13 mouse cellular contexts compared by ENCODE assay signal in the genomic region with DNA sequence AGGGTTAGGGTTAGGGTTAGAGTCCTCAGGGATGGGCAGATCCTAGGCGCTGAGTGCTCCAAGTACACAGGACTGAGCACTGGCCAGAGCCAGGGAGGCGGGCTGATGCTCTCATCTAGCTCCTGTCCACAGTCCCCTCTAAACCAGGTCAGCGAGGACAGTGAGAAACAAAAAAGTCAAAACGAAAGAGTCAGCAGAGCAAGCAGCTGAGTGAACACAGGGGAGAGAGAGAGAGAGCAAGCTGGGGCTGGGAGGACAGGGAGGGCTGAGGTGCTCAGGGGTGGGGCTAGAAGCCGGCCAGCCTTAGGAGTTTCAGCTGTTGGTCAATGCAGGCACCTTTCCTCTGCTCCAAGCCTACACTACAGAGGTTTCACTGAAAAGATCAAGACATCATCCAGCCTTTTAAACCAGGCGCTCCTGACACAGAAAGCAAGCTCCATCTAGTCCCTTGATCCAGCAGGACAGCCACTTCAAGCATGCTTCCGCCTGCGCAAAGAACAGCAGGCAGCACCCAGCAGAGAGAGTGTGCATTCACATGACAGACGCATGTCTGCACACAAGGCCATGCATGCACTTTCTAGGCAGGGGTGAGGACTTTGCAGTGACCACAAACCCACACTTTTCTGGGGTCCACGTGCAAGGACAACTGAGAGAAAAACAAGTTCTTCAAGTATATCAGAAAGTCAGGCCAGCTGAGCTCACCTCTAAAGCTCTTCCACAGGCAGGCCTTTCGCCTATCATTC. TPM values are rescaled to one million over a fixed set of nuclear protein-coding genes. Genes with fewer than 3 reads are reported as not detected.
DNase-seq lines count a peak whose midpoint lies in the region; ATAC-seq lines count a peak whose summit lies in the region.
"Had no signal": no experiment of that assay in that cellular context is flagged by ENCODE, and none has a peak within 500 bp of the region (broad histone marks: within the 10 kb centered on the region; RNA-seq: fewer than 3 reads in every experiment).

No protein-coding gene starts in this region.

- no peaks in the 10 kb centered on the region for H3K9me3 ChIP-seq in limb, embryonic 12.5 days
- H3K9me3 ChIP-seq in limb, embryonic 10.5 days (replicated peaks): no peaks in the 10 kb centered on the region
- H3K9me3 ChIP-seq in embryonic facial prominence, embryonic 10.5 days: no peaks in the 10 kb centered on the region
- no peaks in the 10 kb centered on the region for H3K9me3 ChIP-seq in liver, embryonic 15.5 days (replicated peaks)
- H3K9me3 ChIP-seq: hindbrain, embryonic 15.5 days; neural tube, embryonic 12.5 days had no signal

- no peak overlapping the region for H3K27ac ChIP-seq in limb, embryonic 12.5 days
- H3K27ac ChIP-seq in limb, embryonic 10.5 days: no peak overlapping the region
- no peak overlapping the region for H3K27ac ChIP-seq in embryonic facial prominence, embryonic 10.5 days (replicated peaks)
- peak overlapping the region; percentile 99 for H3K27ac ChIP-seq in liver, embryonic 15.5 days (replicated peaks)
- H3K27ac ChIP-seq: hindbrain, embryonic 15.5 days; neural tube, embryonic 12.5 days had no signal

- WGBS in limb, embryonic 12.5 days: 49% methylated on average over 11 of the region's 11 CpGs
- 53% methylated on average over 11 of the region's 11 CpGs for WGBS in limb, embryonic 10.5 days
- WGBS in embryonic facial prominence, embryonic 10.5 days: 37% methylated on average over 11 of the region's 11 CpGs
- WGBS in liver, embryonic 15.5 days (ENCODE audit: insufficient replicate concordance): 54% methylated on average over 11 of the region's 11 CpGs

- no peaks in the 10 kb centered on the region for H3K36me3 ChIP-seq in limb, embryonic 12.5 days
- no peaks in the 10 kb centered on the region for H3K36me3 ChIP-seq in limb, embryonic 10.5 days
- no peaks in the 10 kb centered on the region for H3K36me3 ChIP-seq in embryonic facial prominence, embryonic 10.5 days (replicated peaks)
- H3K36me3 ChIP-seq in liver, embryonic 15.5 days (replicated peaks): 0 out of 2 replicates have a peak, but pooled peaks cover 2% of the 10 kb centered on the region
- H3K36me3 ChIP-seq: hindbrain, embryonic 15.5 days; neural tube, embryonic 12.5 days had no signal

- intact Hi-C loops in gastrocnemius, postnatal 36 days (cut with DNase I): loop anchor here (5.0 to 10.0 kb wide), 2 partner anchors 202 to 439 kb away; partner anchors contain the start of genes Man1a2 and Trim45

- H3K4me2 ChIP-seq in limb, embryonic 12.5 days: 0 out of 2 replicates have a peak overlapping the region, but pooled peaks have one; percentile 17
- H3K4me2 ChIP-seq in liver, embryonic 15.5 days: peak overlapping the region; percentile 88
- H3K4me2 ChIP-seq: hindbrain, embryonic 15.5 days; neural tube, embryonic 12.5 days had no signal

- no peak overlapping the region for H3K4me3 ChIP-seq in limb, embryonic 12.5 days (replicated peaks)
- no peak overlapping the region for H3K4me3 ChIP-seq in limb, embryonic 10.5 days
- no peak overlapping the region for H3K4me3 ChIP-seq in embryonic facial prominence, embryonic 10.5 days
- peak overlapping the region; percentile 96 for H3K4me3 ChIP-seq in liver, embryonic 15.5 days (replicated peaks)
- H3K4me3 ChIP-seq: hindbrain, embryonic 15.5 days; neural tube, embryonic 12.5 days had no signal

- H3K9ac ChIP-seq in limb, embryonic 12.5 days (replicated peaks): no peak overlapping the region
- peak overlapping the region; percentile 97 for H3K9ac ChIP-seq in liver, embryonic 15.5 days
- H3K9ac ChIP-seq: hindbrain, embryonic 15.5 days; neural tube, embryonic 12.5 days had no signal

- DNase-seq in CD4-positive, CD25-positive, alpha-beta regulatory T cell, adult 2 months (ENCODE audit: low read depth, low spot score): peak; percentile 33
- DNase-seq in limb, embryonic 10.5 days (ENCODE audit: low spot score): no peak
- DNase-seq in embryonic facial prominence, embryonic 10.5 days (ENCODE audit: low spot score): peak; percentile 15
- DNase-seq in cerebellum, postnatal 14 days: no peak
- DNase-seq in gastrocnemius, postnatal 36 days: no peak
- DNase-seq: adrenal gland, postnatal 36 days; cerebellum, postnatal 25 days; lung, postnatal 4 days had no signal

- peaks cover 42% of the 10 kb centered on the region for H3K27me3 ChIP-seq in limb, embryonic 12.5 days
- H3K27me3 ChIP-seq in limb, embryonic 10.5 days (ENCODE audit: low read depth, poor library complexity, severe bottlenecking): peaks cover 51% of the 10 kb centered on the region
- peaks cover 54% of the 10 kb centered on the region for H3K27me3 ChIP-seq in embryonic facial prominence, embryonic 10.5 days (replicated peaks; ENCODE audit: low read depth, poor library complexity, severe bottlenecking)
- peaks cover 25% of the 10 kb centered on the region for H3K27me3 ChIP-seq in liver, embryonic 15.5 days

- H3K4me1 ChIP-seq in limb, embryonic 12.5 days (replicated peaks): peaks cover 16% of the 10 kb centered on the region
- peaks cover 35% of the 10 kb centered on the region for H3K4me1 ChIP-seq in limb, embryonic 10.5 days
- H3K4me1 ChIP-seq in embryonic facial prominence, embryonic 10.5 days: peaks cover 33% of the 10 kb centered on the region
- H3K4me1 ChIP-seq in liver, embryonic 15.5 days (replicated peaks): peaks cover 77% of the 10 kb centered on the region

- no peak for ATAC-seq in CD4-positive, CD25-positive, alpha-beta regulatory T cell, adult 4 months
- ATAC-seq in limb, embryonic 12.5 days (ENCODE audit: insufficient number of reproducible peaks, insufficient read depth, low FRiP score, low TSS enrichment, low read depth): no peak
- ATAC-seq in liver, embryonic 15.5 days (ENCODE audit: insufficient read depth): no peak

RNA-seq across cellular contexts. Expression of gene Tent5c, which starts 3.6 kb away (rescaled TPM):
- polyA plus RNA-seq in CD4-positive, CD25-positive, alpha-beta regulatory T cell, adult 4 months (2017; shearing (Covaris generic)): 10 to 100 TPM; 37.6 to 47.6 TPM
- polyA plus RNA-seq in limb, embryonic 12.5 days (2016; fragmentation: Nextera tagmentation; extraction: Ambion mirVana): 6.0 and 6.9 TPM in 2 replicates
- 1.0 and 2.0 TPM in 2 replicates for polyA plus RNA-seq in limb, embryonic 10.5 days (2016; fragmentation: Nextera tagmentation; extraction: Ambion mirVana)
- polyA plus RNA-seq in embryonic facial prominence, embryonic 10.5 days (2016; fragmentation: Nextera tagmentation; extraction: Ambion mirVana): 1.2 and 1.7 TPM in 2 replicates
- 94.2 and 107 TPM in 2 replicates for polyA plus RNA-seq in liver, embryonic 15.5 days (2015; fragmentation: Nextera tagmentation; extraction: Ambion mirVana)
- total RNA-seq in gastrocnemius, postnatal 36 days (2021): 1 to 10 TPM; 1.4 to 1.8 TPM

Comparison
In these comparisons a context has a peak if more than half of its experiments do, and no peak if none do; other contexts are left out.
1. DNase-seq: peak in CD4-positive, CD25-positive, alpha-beta regulatory T cell, adult 2 months (single experiment) and embryonic facial prominence, embryonic 10.5 days (single experiment); none in limb, embryonic 10.5 days (single experiment), cerebellum, postnatal 14 days (0 of 2) and gastrocnemius, postnatal 36 days (0 of 2).